Mouse (Mus musculus): Measurements from ENCODE around the gene Nsun4. TPM values are rescaled to one million over a fixed set of nuclear protein-coding genes. Genes with fewer than 3 reads are reported as not detected.

The Nsun4 gene
- polyA plus RNA-seq, 2 experiments: 4.4 to 7.0 TPM

- no peaks in the 10 kb centered on the region for H3K4me1 ChIP-seq (replicated peaks; ENCODE audit: control insufficient read depth in 2 of 2, insufficient read depth in 2 of 2, low read length in 1 of 2)
- H3K9me3 ChIP-seq (ENCODE audit: control insufficient read depth, low read length): no peaks in the 10 kb centered on the region
- no peak overlapping the region for H3K4me3 ChIP-seq (ENCODE audit: insufficient read depth in 1 of 2, low read depth in 2 of 2, low read length in 2 of 2)
- DNase-seq (ENCODE audit: low read depth in 3 of 3, low spot score in 3 of 3): no peak
- H3K9ac ChIP-seq (replicated peaks): no peak overlapping the region
- no peak overlapping the region for H3K27ac ChIP-seq
- no peak for TF ChIP-seq CTCF (IDR thresholded peaks at IDR 0.05; ENCODE audit: low read depth)
- TF ChIP-seq EP300 (IDR thresholded peaks at IDR 0.05; ENCODE audit: low read depth): no peak
- 63% methylated on average over 5 of the region's 5 CpGs for WGBS (ENCODE audit: insufficient replicate concordance)
- peaks cover 40% of the 10 kb centered on the region for H3K27me3 ChIP-seq (ENCODE audit: control insufficient read depth, insufficient read depth, low read length)
- no peak for ATAC-seq (ENCODE audit: insufficient read depth)
- no peaks in the 10 kb centered on the region for H3K36me3 ChIP-seq (replicated peaks; ENCODE audit: control insufficient read depth, insufficient read depth, low read depth)
- H3K4me2 ChIP-seq (ENCODE audit: low read depth): no peak overlapping the region
These were observed 38.2 kb downstream of the Nsun4 start for GRCm38 (mm10) chr4:116015502-116015901.

DNA sequence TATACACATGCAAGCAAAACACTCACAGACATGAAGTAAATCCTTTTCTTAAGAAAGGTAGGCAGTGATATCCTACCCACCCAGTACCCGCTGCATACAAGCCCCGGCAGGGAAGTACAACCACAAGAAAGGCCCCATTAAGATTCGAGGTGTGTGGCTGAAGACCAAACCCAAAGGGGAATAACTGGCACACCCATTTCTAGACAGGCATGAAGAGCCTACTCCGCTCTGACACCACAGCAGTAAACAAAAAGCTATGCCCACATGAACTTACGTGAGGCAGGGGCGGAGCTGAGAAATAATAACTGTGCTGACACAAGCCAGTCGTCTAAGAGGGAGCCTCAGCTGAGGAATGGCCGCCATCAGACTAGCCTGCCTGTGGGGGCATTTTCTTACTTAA is 43.5 kb downstream of the Nsun4 start:
- no peak for DNase-seq (ENCODE audit: low read depth in 3 of 3, low spot score in 3 of 3)
- 60% methylated on average over 8 of the region's 8 CpGs for WGBS (ENCODE audit: insufficient replicate concordance)
- no peak for ATAC-seq (ENCODE audit: insufficient read depth)

GRCm38 (mm10) chr4:116001206-116001605 is 52.5 kb downstream of the Nsun4 start:
- H3K4me1 ChIP-seq (replicated peaks; ENCODE audit: control insufficient read depth in 2 of 2, insufficient read depth in 2 of 2, low read length in 1 of 2): no peaks in the 10 kb centered on the region; a peak in 1 of 4 replicates
- H3K9ac ChIP-seq (replicated peaks): no peak overlapping the region
- 48% methylated on average over 4 of the region's 4 CpGs for WGBS (ENCODE audit: insufficient replicate concordance)
- H3K4me3 ChIP-seq (ENCODE audit: insufficient read depth in 1 of 2, low read depth in 2 of 2, low read length in 2 of 2): no peak overlapping the region
- ATAC-seq (ENCODE audit: insufficient read depth): no peak
- no peak overlapping the region for H3K27ac ChIP-seq
- H3K9me3 ChIP-seq (ENCODE audit: control insufficient read depth, low read length): no peaks in the 10 kb centered on the region
- H3K27me3 ChIP-seq (ENCODE audit: control insufficient read depth, insufficient read depth, low read length): no peaks in the 10 kb centered on the region
- H3K4me2 ChIP-seq (ENCODE audit: low read depth): no peak overlapping the region
- H3K36me3 ChIP-seq (replicated peaks; ENCODE audit: control insufficient read depth, insufficient read depth, low read depth): no peaks in the 10 kb centered on the region
- DNase-seq (ENCODE audit: low read depth in 3 of 3, low spot score in 3 of 3): no peak
- TF ChIP-seq CTCF (IDR thresholded peaks at IDR 0.05; ENCODE audit: low read depth) (no peak), EP300 (IDR thresholded peaks at IDR 0.05; ENCODE audit: low read depth) (no peak)

More for the DNA sequence above, 43.5 kb downstream of the Nsun4 start:
- Histone ChIP-seq H3K9ac (replicated peaks) (no peak overlapping the region), H3K4me3 (ENCODE audit: insufficient read depth in 1 of 2, low read depth in 2 of 2, low read length in 2 of 2) (no peak overlapping the region), H3K4me1 (replicated peaks; ENCODE audit: control insufficient read depth in 2 of 2, insufficient read depth in 2 of 2, low read length in 1 of 2) (no peaks in the 10 kb centered on the region), H3K36me3 (replicated peaks; ENCODE audit: control insufficient read depth, insufficient read depth, low read depth) (no peaks in the 10 kb centered on the region), H3K27ac (no peak overlapping the region), H3K9me3 (ENCODE audit: control insufficient read depth, low read length) (no peaks in the 10 kb centered on the region), H3K27me3 (ENCODE audit: control insufficient read depth, insufficient read depth, low read length) (peaks cover 3% of the 10 kb centered on the region), H3K4me2 (ENCODE audit: low read depth) (no peak overlapping the region)
- TF ChIP-seq CTCF (IDR thresholded peaks at IDR 0.05; ENCODE audit: low read depth) (no peak), EP300 (IDR thresholded peaks at IDR 0.05; ENCODE audit: low read depth) (no peak)

DNA sequence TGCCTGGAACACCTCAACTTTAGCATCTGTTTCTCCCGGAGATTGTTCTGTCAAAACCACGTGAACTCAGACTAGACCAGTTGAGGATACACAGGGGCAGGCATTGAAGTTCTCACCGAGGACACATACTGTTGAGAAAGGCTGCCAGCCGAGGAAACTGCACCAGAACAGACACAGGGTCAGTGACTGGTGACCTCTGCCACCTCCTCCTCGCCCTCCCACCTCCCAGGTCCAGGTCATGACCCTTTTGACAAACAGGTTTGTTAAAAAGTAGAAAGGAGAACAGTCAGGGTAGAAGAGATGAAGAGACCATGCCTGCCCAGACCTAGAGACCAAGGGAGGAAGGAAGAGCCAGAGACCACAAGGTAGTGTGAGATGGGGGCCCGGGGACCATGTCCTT is 53.0 kb downstream of the Nsun4 start:
- Histone ChIP-seq H3K4me2 (ENCODE audit: low read depth) (no peak overlapping the region), H3K9ac (replicated peaks) (no peak overlapping the region), H3K4me1 (replicated peaks; ENCODE audit: control insufficient read depth in 2 of 2, insufficient read depth in 2 of 2, low read length in 1 of 2) (no peaks in the 10 kb centered on the region; a peak in 1 of 4 replicates), H3K9me3 (ENCODE audit: control insufficient read depth, low read length) (no peaks in the 10 kb centered on the region), H3K27ac (no peak overlapping the region), H3K4me3 (ENCODE audit: insufficient read depth in 1 of 2, low read depth in 2 of 2, low read length in 2 of 2) (no peak overlapping the region), H3K36me3 (replicated peaks; ENCODE audit: control insufficient read depth, insufficient read depth, low read depth) (no peaks in the 10 kb centered on the region), H3K27me3 (ENCODE audit: control insufficient read depth, insufficient read depth, low read length) (no peaks in the 10 kb centered on the region)
- WGBS (ENCODE audit: insufficient replicate concordance): 30% methylated on average over 6 of the region's 6 CpGs
- DNase-seq (ENCODE audit: low read depth in 3 of 3, low spot score in 3 of 3): no peak
- TF ChIP-seq EP300 (IDR thresholded peaks at IDR 0.05; ENCODE audit: low read depth): no peak
- TF ChIP-seq CTCF (IDR thresholded peaks at IDR 0.05; ENCODE audit: low read depth): no peak
- ATAC-seq (ENCODE audit: insufficient read depth): peak; percentile 48

DNA sequence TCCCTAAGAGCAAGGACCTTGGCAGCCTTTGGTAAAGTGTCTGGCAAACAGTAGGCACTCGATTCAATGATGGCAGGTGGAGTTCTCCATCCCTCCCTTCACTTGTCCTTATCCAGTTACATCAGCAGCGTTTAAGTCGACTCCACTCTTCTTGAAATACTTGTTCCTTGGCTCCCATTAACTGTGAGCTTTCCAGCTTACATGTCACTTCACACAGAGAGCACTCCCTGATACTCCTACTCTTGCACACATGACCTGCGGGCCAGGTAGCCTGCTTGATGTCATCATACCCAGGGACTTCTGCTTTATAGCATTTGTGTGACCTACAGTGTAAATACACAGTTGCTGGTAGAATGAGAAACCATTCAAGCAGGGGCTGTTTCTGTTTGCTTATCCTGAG is 56.9 kb downstream of the Nsun4 start:
- Histone ChIP-seq H3K4me2 (ENCODE audit: low read depth) (no peak overlapping the region), H3K9ac (replicated peaks) (no peak overlapping the region), H3K36me3 (replicated peaks; ENCODE audit: control insufficient read depth, insufficient read depth, low read depth) (no peaks in the 10 kb centered on the region), H3K27ac (no peak overlapping the region), H3K27me3 (ENCODE audit: control insufficient read depth, insufficient read depth, low read length) (no peaks in the 10 kb centered on the region), H3K4me1 (replicated peaks; ENCODE audit: control insufficient read depth in 2 of 2, insufficient read depth in 2 of 2, low read length in 1 of 2) (no peaks in the 10 kb centered on the region; a peak in 1 of 4 replicates), H3K9me3 (ENCODE audit: control insufficient read depth, low read length) (no peaks in the 10 kb centered on the region), H3K4me3 (ENCODE audit: insufficient read depth in 1 of 2, low read depth in 2 of 2, low read length in 2 of 2) (no peak overlapping the region)
- DNase-seq (ENCODE audit: low read depth in 3 of 3, low spot score in 3 of 3) (no peak), ATAC-seq (ENCODE audit: insufficient read depth) (no peak)
- 41% methylated on average over 4 of the region's 4 CpGs for WGBS (ENCODE audit: insufficient replicate concordance)
- TF ChIP-seq EP300 (IDR thresholded peaks at IDR 0.05; ENCODE audit: low read depth) (no peak), CTCF (IDR thresholded peaks at IDR 0.05; ENCODE audit: low read depth) (no peak)

Data from liver, embryonic 14.5 days (tissue).